In the genomic region with DNA sequence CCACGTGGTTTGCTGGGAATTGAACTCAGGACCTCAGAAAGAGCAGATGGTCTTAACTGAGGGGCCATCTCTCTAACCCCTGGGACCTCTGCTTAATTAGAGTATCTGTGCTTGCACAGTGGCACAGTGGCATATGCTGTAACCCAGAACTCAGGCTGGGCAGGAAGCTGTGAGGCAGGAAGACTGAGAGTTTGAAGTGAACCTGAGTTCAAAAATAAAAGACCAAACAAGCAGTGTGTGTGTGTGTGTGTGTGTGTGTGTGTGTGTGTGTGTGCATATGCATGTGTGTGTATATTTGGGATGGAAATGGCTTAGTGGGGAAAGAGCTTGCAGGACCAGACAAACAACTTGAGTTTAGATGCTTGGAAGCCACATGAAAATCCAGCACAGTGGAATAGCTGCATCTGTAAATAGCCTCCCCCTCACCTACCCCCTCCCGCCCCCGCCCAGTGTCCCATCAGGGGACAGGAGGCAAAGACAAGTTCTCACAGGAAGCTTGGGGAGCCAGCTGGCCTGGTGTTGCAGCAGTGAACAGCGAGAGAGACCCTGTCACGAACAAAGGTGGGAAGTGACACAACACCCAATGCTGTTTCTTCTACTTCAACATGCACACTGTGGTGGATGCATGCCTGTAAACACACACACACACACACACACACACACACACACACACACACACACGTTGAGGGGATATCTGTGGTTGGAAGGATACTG, we compare ENCODE assay signal across 21 mouse cellular contexts. TPM values are rescaled to one million over a fixed set of nuclear protein-coding genes. Genes with fewer than 3 reads are reported as not detected.
DNase-seq lines count a peak whose midpoint lies in the region; ATAC-seq and TF ChIP-seq lines count a peak whose summit lies in the region.
"Had no signal": no experiment of that assay in that cellular context is flagged by ENCODE, and none has a peak within 500 bp of the region (broad histone marks: within the 10 kb centered on the region; RNA-seq: fewer than 3 reads in every experiment).

No protein-coding gene starts in this region.

- H3K9me3 ChIP-seq in midbrain, embryonic 14.5 days (ENCODE audit: control insufficient read depth, low read length): no peaks in the 10 kb centered on the region
- H3K9me3 ChIP-seq: forebrain, embryonic 13.5 days; heart, embryonic 15.5 days; limb, embryonic 13.5 days; liver, embryonic 15.5 days; midbrain, embryonic 15.5 days had no signal

- peak overlapping the region; percentile 59; the same call in 1 of the 2 replicates for H3K27ac ChIP-seq in gastrocnemius, adult 2 months
- H3K27ac ChIP-seq in midbrain, embryonic 14.5 days (replicated peaks; ENCODE audit: low read depth, low read length): no peak overlapping the region
- H3K27ac ChIP-seq: forebrain, embryonic 13.5 days; heart, embryonic 15.5 days; hindbrain, embryonic 14.5 days; limb, embryonic 13.5 days; liver, embryonic 15.5 days; midbrain, embryonic 15.5 days had no signal

- no peak for TF ChIP-seq CTCF in gastrocnemius, adult 2 months (IDR thresholded peaks at IDR 0.05)

- no peak for DNase-seq in gastrocnemius, adult 2 months
- DNase-seq in gastrocnemius, postnatal 14 days: no peak
- peak; percentile 33 for DNase-seq in kidney, postnatal 14 days
- no peak for DNase-seq in kidney, postnatal 4 days
- peak; percentile 11 to 41 for DNase-seq in CD8-positive naive resting alpha-beta T cell, adult 2 months (ENCODE audit: low read depth in 2 of 2, low spot score in 2 of 2)
- DNase-seq in thymus, postnatal 0 days (ENCODE audit: low spot score): peak; percentile 44
- DNase-seq in left cerebral cortex, adult 8-10 months (ENCODE audit: low spot score in 2 of 2): no peak
- DNase-seq in midbrain, embryonic 14.5 days: no peak
- DNase-seq: adrenal gland, postnatal 36 days; cerebellum, postnatal 10 days; gastrocnemius, postnatal 36 days; layer of hippocampus, adult 9-11 months had no signal

- ATAC-seq in midbrain, embryonic 14.5 days (ENCODE audit: low FRiP score, low TSS enrichment): no peak
- ATAC-seq: activated CD4-positive, CD25-positive, alpha-beta regulatory T cell, adult 4 months; forebrain, embryonic 13.5 days; intestine, embryonic 16.5 days; midbrain, embryonic 15.5 days had no signal

- no peaks in the 10 kb centered on the region for H3K4me1 ChIP-seq in midbrain, embryonic 14.5 days (ENCODE audit: control insufficient read depth, insufficient read depth, low read length)

- H3K36me3 ChIP-seq in midbrain, embryonic 14.5 days (ENCODE audit: control insufficient read depth, insufficient read depth, low read length): no peaks in the 10 kb centered on the region
- H3K36me3 ChIP-seq: heart, embryonic 15.5 days; limb, embryonic 13.5 days; liver, embryonic 15.5 days; midbrain, embryonic 15.5 days had no signal

- no peaks in the 10 kb centered on the region for H3K27me3 ChIP-seq in midbrain, embryonic 14.5 days (ENCODE audit: control insufficient read depth, insufficient read depth, low read length)
- H3K27me3 ChIP-seq: forebrain, embryonic 13.5 days; heart, embryonic 15.5 days; limb, embryonic 13.5 days; liver, embryonic 15.5 days; midbrain, embryonic 15.5 days had no signal

- 45% methylated on average over 6 of the region's 6 CpGs for WGBS in midbrain, embryonic 14.5 days

- no peak overlapping the region for H3K9ac ChIP-seq in midbrain, embryonic 14.5 days (replicated peaks; ENCODE audit: low read length)
- H3K9ac ChIP-seq: forebrain, embryonic 13.5 days; heart, embryonic 15.5 days; hindbrain, embryonic 14.5 days; limb, embryonic 13.5 days; liver, embryonic 15.5 days; midbrain, embryonic 15.5 days had no signal

- H3K4me3 ChIP-seq in gastrocnemius, adult 2 months: no peak overlapping the region
- H3K4me3 ChIP-seq in midbrain, embryonic 14.5 days (replicated peaks; ENCODE audit: low read depth, low read length): no peak overlapping the region
- H3K4me3 ChIP-seq: forebrain, embryonic 13.5 days; heart, embryonic 15.5 days; limb, embryonic 13.5 days; liver, embryonic 15.5 days; midbrain, embryonic 15.5 days had no signal

- intact Hi-C loops in gastrocnemius, adult 2 months (cut with DNase I): no loop called here
- intact Hi-C loops in gastrocnemius, postnatal 14 days (cut with DNase I; ENCODE audit: low total_unique reads): no loop called here

- H3K4me2 ChIP-seq in midbrain, embryonic 14.5 days (ENCODE audit: low read length): no peak overlapping the region
- H3K4me2 ChIP-seq: forebrain, embryonic 13.5 days; heart, embryonic 15.5 days; hindbrain, embryonic 14.5 days; limb, embryonic 13.5 days; liver, embryonic 15.5 days; midbrain, embryonic 15.5 days had no signal

RNA-seq across cellular contexts. Expression of gene Rflnb, which starts 10.2 kb away (rescaled TPM):
- total RNA-seq in gastrocnemius, adult 2 months (2021): 10 to 100 TPM; 13.2 to 21.8 TPM
- 10 to 100 TPM; 50.0 to 59.5 TPM for total RNA-seq in gastrocnemius, postnatal 14 days (2021)
- polyA plus RNA-seq in thymus, postnatal 0 days (2015; fragmentation: Nextera tagmentation; extraction: Ambion mirVana): 10.6 and 13.2 TPM in 2 replicates
- total RNA-seq in left cerebral cortex, adult 8-10 months (2022): 1 to 10 TPM; 7.5 to 9.7 (median 8.9) TPM
- 6.3 and 7.7 TPM in 2 replicates for polyA plus RNA-seq in midbrain, embryonic 14.5 days (2014; fragmentation: Nextera tagmentation; extraction: Ambion mirVana)

RNA-seq across cellular contexts. Expression of gene 1700016K19Rik, which starts 38.0 kb away (rescaled TPM):
- total RNA-seq in gastrocnemius, adult 2 months (2021): not detected
- not detected for total RNA-seq in gastrocnemius, postnatal 14 days (2021)
- 1.2 and 1.3 TPM in 2 replicates for polyA plus RNA-seq in thymus, postnatal 0 days (2015; fragmentation: Nextera tagmentation; extraction: Ambion mirVana)
- 1 to 10 TPM; 1.8 to 5.9 (median 3.2) TPM for total RNA-seq in left cerebral cortex, adult 8-10 months (2022)
- 2.1 and 2.7 TPM in 2 replicates for polyA plus RNA-seq in midbrain, embryonic 14.5 days (2014; fragmentation: Nextera tagmentation; extraction: Ambion mirVana)
- total RNA-seq: adrenal gland, postnatal 36 days; gastrocnemius, postnatal 36 days; megakaryocyte progenitor cell, adult 5-6 weeks had no signal
- polyA plus RNA-seq: liver, embryonic 15.5 days had no signal

Comparison
In these comparisons a context has a peak if more than half of its experiments do, and no peak if none do; other contexts are left out.
1. DNase-seq: peak in kidney, postnatal 14 days (single experiment), CD8-positive naive resting alpha-beta T cell, adult 2 months (2 of 2) and thymus, postnatal 0 days (single experiment); none in gastrocnemius, adult 2 months (single experiment), gastrocnemius, postnatal 14 days (single experiment), kidney, postnatal 4 days (0 of 2), left cerebral cortex, adult 8-10 months (0 of 2) and midbrain, embryonic 14.5 days (single experiment).